Mouse (Mus musculus) liver, embryonic 14.5 days (tissue): ENCODE data around the gene Knstrn.

Experiments used
- CTCF ChIP-seq: IDR thresholded peaks from 2 replicates; pipeline ENCODE4 v1.5.1; 2016; ENCODE audit warnings: antibody characterized with exemption, low read depth, control low read depth
- EP300 ChIP-seq: IDR thresholded peaks from 2 replicates; pipeline ENCODE4 v1.6.1; 2016; ENCODE audit warnings: antibody characterized with exemption, low read depth

DNA sequence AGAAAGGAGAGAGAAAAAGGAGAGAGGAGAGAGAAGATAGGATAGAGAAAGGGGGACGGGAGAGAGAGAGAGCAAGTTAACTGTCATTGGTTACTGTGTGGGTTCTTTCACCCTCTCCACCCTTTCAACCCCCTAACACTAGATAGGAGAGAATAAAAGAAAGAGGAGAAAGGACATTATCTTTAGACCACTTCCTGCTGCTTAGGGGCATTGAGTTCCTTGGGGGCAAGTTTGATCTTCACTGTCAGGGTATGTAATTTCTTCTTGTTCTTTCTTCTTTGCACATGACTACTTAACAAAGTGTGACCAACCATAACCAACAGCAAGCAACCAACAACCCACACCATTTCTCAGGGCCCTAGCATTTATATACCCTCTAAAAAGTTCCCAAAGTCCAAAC lies 1.1 kb upstream of the Knstrn start:
- TF ChIP-seq EP300: no peak
- TF ChIP-seq CTCF: no peak
